Mouse (Mus musculus) CD4-positive helper T cell, adult 2 months (primary cell): ENCODE measurements around the gene Bfsp2.

Experiments used
- DNase-seq: peaks from one replicate; pipeline ENCODE4 v3.0.0-alpha.2; 2012; ENCODE audit warnings: low read depth, missing footprints, low spot score

The Bfsp2 gene

GRCm38 (mm10) chr9:103383576-103383975 lies 96.6 kb downstream of the Bfsp2 start:
- no peak for DNase-seq

DNA sequence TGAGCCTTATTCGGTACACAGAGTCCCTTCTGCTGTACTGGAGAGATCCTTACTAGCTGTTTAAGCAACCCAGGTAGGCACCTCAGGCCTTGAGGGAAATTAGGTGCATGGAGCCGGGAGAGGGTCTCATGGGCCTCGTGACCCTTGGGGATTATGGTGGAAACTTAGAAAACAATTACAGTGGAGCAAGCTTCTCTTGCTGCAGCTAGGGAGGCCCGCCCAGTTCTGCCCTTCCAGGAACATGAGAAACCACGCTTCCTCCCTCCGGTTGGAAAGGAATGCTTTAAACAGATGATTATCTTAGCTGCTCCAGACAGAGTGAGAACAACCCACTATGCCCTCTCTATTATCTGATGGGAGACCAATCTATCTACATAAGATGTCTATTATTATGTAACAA lies 97.2 kb downstream of the Bfsp2 start:
- DNase-seq: no peak

DNA sequence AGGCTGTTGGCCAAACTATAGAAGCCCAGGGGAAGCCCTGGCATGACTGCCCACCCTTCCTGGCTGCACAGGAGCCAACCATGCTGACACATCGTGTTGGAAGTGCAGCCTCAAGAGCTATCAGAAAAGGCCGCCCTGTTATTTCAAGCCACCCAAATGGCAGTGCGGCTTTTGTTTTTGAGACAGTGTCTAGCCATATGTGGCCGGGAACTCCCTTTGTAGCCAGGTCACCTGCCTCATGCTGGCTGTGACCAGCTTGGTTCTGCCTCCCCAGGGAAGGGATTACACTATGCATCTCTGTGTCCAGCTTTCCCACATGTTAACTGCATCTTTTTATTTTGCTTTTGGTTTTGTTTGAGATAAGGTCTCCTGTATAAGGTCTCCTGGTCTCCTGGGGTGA lies 99.7 kb downstream of the Bfsp2 start:
- DNase-seq: no peak

- DNase-seq: no peak
Measured at GRCm38 (mm10) chr9:103379199-103379598, 101.0 kb downstream of the Bfsp2 start.

DNA sequence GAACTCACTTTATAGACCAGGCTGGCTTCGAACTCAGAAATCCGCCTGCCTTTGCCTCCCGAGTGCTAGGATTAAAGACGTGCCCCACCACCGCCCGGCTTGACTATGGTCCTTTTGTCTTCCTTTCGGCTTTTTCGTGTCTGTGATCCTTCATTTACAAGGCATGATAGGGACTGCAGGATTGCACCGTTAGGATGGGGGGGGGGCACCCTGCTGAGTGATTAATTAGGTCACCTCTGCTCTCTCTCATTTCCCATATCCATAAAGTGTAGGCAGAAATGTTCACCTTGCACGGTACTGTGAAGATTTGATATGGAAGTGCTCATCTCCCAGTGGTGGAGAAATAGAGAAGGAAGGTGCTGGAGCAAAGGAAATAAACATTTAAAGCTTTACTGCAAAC lies 101.5 kb downstream of the Bfsp2 start:
- DNase-seq: no peak

DNA sequence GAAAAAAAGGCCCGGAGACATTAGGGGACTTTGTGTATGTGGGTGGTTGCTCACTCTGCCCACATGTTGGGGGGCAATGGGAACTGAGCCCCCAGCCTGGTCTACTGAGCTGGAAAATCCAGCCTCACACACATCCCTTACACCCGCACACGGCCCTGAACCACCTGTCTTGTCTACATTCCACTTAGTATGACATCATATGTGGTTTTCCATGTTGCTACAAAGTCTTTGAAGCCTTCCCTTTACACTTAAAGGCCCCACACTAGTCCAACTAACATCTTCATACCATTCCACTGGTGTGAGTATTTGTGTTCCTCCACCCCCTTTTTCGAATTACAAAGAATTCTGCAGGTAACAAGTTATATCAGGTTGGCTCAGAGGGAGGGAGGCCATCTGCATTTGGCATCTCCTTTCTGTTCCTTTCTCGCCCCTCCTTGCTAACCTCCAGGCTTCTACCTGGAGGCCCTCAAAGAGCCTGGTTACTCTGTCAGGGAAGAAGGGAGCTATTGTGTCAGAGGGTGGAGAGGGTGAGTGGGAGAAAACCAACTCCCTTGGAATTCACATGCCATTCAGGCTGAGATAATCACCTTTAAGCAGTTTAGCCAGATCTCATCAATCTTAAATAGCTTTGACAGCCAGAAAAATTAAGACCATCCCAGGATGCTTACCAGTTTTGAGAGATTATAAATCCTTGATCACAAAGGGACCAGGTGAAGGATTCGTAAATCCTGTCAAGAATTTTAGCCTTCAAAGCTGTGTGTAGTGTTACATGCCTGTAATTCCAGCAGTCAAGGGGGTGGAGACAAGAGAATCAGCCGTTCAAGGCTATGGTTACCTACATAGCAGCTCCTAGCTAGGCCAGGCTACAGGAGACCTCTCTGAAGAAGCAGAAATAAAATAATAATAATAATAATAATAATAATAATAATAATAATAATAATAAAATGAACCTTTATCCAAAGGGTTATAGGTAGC lies 103.6 kb downstream of the Bfsp2 start:
- DNase-seq: no peak
